Mouse (Mus musculus): ENCODE measurements around the gene Tmcc1.

DNA sequence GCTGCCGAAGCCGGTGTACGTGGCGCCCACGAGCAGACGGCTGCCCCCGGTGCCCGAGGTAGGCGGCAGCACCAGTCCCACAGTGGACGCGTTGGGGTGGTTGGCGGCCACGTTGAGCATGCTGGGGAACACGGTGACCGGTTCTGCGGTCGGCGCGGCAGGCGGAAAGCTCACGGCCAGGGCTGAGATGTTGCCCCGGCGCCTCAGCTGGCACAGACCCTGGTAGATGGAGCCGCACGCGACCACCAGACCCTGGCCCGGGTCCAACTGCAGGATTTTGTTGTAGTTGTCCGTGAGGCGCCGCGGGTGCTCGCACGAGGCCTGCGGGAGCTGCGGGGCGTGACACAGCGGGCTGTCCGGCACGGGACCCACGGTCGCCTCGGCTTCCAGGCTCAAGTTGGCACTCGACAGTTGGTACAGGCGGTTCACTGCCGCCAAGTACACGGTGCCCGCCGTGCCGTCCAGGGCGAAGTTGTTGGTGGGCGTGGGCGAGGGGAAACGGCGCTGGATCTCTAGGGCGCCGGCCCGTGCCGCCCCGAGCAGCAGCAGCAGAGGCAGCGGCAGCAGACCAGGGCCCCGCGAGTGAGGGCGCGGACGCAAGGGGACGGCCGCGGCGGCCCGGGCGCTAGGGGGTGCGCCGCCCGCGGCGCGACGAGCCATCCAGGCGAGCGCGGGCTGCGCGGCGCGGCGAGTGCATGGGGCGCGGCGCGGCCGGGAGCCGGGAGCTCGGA, 199.0 kb downstream of the Tmcc1 start:
- no peak for TF ChIP-seq CTCF (IDR thresholded peaks at IDR 0.05; ENCODE audit: insufficient read depth, low read depth, low read length)
- no peak for TF ChIP-seq POLR2A (IDR thresholded peaks at IDR 0.05; ENCODE audit: insufficient read depth, low read depth, low read length)
